Mouse (Mus musculus) C2C12 (cell line): Measurements from ENCODE around the gene Pax7. TPM values are rescaled to one million over a fixed set of nuclear protein-coding genes. Genes with fewer than 3 reads are reported as not detected.

Experiments used
- H3K27me3 ChIP-seq: one replicate; pipeline ENCODE4 v1.6.1; 2011; ENCODE audit not compliant: control insufficient read depth, insufficient read depth, insufficient read length
- H3K36me3 ChIP-seq: one replicate; pipeline ENCODE4 v1.6.1; 2011; ENCODE audit not compliant: control insufficient read depth, insufficient read depth
- H3K4me3 ChIP-seq: one replicate; pipeline ENCODE4 v1.5.1; 2011; ENCODE audit warnings: mild to moderate bottlenecking, control low read depth; ENCODE audit not compliant: poor library complexity, insufficient read depth, severe bottlenecking
- H3K79me2 ChIP-seq: one replicate; pipeline ENCODE4 v1.6.1; 2011; ENCODE audit not compliant: control insufficient read depth, insufficient read depth
- H3K79me3 ChIP-seq: one replicate; pipeline ENCODE4 v1.6.1; 2011; ENCODE audit warnings: low read depth, control low read depth
- H3ac ChIP-seq: one replicate; pipeline ENCODE3; 2011; ENCODE audit warnings: low read depth; ENCODE audit not compliant: control insufficient read depth, insufficient read length
- CEBPB ChIP-seq: IDR thresholded peaks from one replicate; pipeline ENCODE4 v1.6.1; 2011; ENCODE audit warnings: low read depth, mild to moderate bottlenecking, control low read depth, moderate library complexity
- CTCF ChIP-seq: IDR thresholded peaks from one replicate; pipeline ENCODE4 v1.5.1; 2011; ENCODE audit not compliant: control insufficient read depth, insufficient read depth, insufficient read length
- FOSL1 ChIP-seq: IDR thresholded peaks from one replicate; pipeline ENCODE4 v1.8.0; 2011; ENCODE audit warnings: mild to moderate bottlenecking, low read length; ENCODE audit not compliant: poor library complexity, insufficient read depth, severe bottlenecking
- MAX ChIP-seq: IDR thresholded peaks from one replicate; pipeline ENCODE4 v1.6.1; 2011; ENCODE audit warnings: mild to moderate bottlenecking, control low read depth
- MYOD1 ChIP-seq: IDR thresholded peaks from one replicate; pipeline ENCODE4 v1.6.1; 2011; ENCODE audit warnings: low read depth; ENCODE audit not compliant: control insufficient read depth, insufficient read length
- MYOG ChIP-seq: IDR thresholded peaks from one replicate; pipeline ENCODE4 v1.6.1; 2011; ENCODE audit not compliant: control insufficient read depth, insufficient read length; ENCODE audit errors: extremely low read depth
- USF1 ChIP-seq: IDR thresholded peaks from one replicate; pipeline ENCODE4 v1.6.1; 2011; ENCODE audit warnings: low read depth, mild to moderate bottlenecking, control low read depth, moderate library complexity
- polyA plus RNA-seq: library from polyadenylated mRNA; unstranded; fragments of >200 nt; fragmentation: generic; extraction: Trizol; gene quantifications from one replicate; pipeline ENCODE4 v1.2.1, GENCODE M21; 2012; ENCODE audit warnings: missing spikeins

Gene Pax7
- polyA plus RNA-seq, 1 experiment = 1.1 TPM

GRCm38 (mm10) chr4:139830053-139830452 lies 3.3 kb downstream of the Pax7 start:
- H3K79me3 ChIP-seq = no peaks in the 10 kb centered on the region
- TF ChIP-seq CTCF (no peak), USF1 (no peak), FOSL1 (no peak), MAX (no peak), MYOD1 (no peak), CEBPB (no peak), MYOG (no peak)
- H3K27me3 ChIP-seq = peaks cover 79% of the 10 kb centered on the region
- no peaks in the 10 kb centered on the region for H3K79me2 ChIP-seq
- no peak overlapping the region for H3K4me3 ChIP-seq
- no peak overlapping the region for H3ac ChIP-seq
- no peaks in the 10 kb centered on the region for H3K36me3 ChIP-seq

GRCm38 (mm10) chr4:139828871-139829590 lies 4.3 kb downstream of the Pax7 start:
- no peaks in the 10 kb centered on the region for H3K36me3 ChIP-seq
- H3K79me2 ChIP-seq = no peaks in the 10 kb centered on the region
- no peak overlapping the region for H3ac ChIP-seq
- H3K79me3 ChIP-seq = no peaks in the 10 kb centered on the region
- H3K4me3 ChIP-seq = no peak overlapping the region
- H3K27me3 ChIP-seq = peaks cover 87% of the 10 kb centered on the region
- TF ChIP-seq CTCF (no peak), MYOD1 (no peak), MYOG (no peak), CEBPB (no peak), MAX (no peak), USF1 (no peak), FOSL1 (no peak)

GRCm38 (mm10) chr4:139828283-139828678 lies 5.0 kb downstream of the Pax7 start:
- Histone ChIP-seq H3K79me2 (no peaks in the 10 kb centered on the region), H3K79me3 (no peaks in the 10 kb centered on the region), H3K4me3 (no peak overlapping the region), H3K27me3 (peaks cover 87% of the 10 kb centered on the region), H3ac (no peak overlapping the region), H3K36me3 (no peaks in the 10 kb centered on the region)
- TF ChIP-seq CEBPB = no peak
- TF ChIP-seq FOSL1 = no peak
- no peak for TF ChIP-seq USF1
- no peak for TF ChIP-seq MYOD1
- no peak for TF ChIP-seq MAX
- TF ChIP-seq CTCF = no peak
- TF ChIP-seq MYOG = no peak

GRCm38 (mm10) chr4:139827501-139828282 lies 5.6 kb downstream of the Pax7 start:
- TF ChIP-seq CEBPB (no peak), USF1 (no peak), CTCF (no peak), MAX (no peak), FOSL1 (no peak), MYOG (no peak), MYOD1 (no peak)
- Histone ChIP-seq H3K4me3 (no peak overlapping the region), H3ac (no peak overlapping the region), H3K27me3 (peaks cover 85% of the 10 kb centered on the region), H3K79me2 (no peaks in the 10 kb centered on the region), H3K79me3 (no peaks in the 10 kb centered on the region), H3K36me3 (no peaks in the 10 kb centered on the region)

- Histone ChIP-seq H3K79me2 (no peaks in the 10 kb centered on the region), H3K79me3 (no peaks in the 10 kb centered on the region), H3K36me3 (no peaks in the 10 kb centered on the region), H3K4me3 (no peak overlapping the region), H3ac (no peak overlapping the region), H3K27me3 (peaks cover 85% of the 10 kb centered on the region)
- TF ChIP-seq FOSL1 (no peak), CTCF (no peak), USF1 (no peak), MYOG (no peak), MYOD1 (no peak), MAX (no peak)
These were observed 7.1 kb downstream of the Pax7 start for GRCm38 (mm10) chr4:139826231-139826630.
